Comparison of ENCODE assay signal across 10 mouse cellular contexts in the genomic region with DNA sequence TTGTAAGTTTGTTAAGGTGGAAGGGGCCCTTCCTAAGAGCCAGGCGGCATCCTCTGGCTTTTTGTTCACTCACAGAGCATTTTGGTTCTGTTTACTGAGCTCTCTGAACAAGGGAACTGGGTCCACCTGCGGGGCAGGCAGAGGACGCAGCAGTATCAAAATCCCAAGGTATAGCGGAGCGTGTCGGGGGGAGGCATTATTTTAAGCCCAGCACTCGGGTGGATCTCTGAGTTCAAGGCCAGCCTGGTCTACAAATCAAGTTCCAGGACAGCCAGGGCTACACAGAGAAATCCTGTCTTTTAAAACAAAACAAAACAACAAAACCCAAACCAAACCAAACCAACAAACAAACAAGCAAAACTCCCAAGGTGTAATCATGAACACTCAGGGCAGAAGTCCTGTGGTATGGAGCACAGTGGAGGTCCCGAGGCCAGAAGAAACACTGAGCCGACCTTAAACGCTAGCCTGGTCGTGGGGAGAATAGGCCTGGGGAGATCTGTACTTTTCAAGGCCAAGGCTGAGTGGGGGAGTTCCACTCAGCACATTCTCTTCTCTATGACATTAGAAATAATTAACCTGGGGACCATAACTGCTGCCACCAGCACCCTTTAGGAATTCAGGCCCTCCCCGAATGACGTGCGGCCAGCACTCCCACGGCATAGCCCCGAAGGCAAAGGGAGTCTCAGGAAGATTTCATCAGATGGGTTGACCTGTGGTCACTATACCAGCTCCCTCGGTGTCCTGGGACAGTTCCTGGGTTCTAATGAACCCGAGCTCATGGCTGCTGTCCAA. TPM values are rescaled to one million over a fixed set of nuclear protein-coding genes. Genes with fewer than 3 reads are reported as not detected.
DNase-seq lines count a peak whose midpoint lies in the region; ATAC-seq lines count a peak whose summit lies in the region.
"Had no signal": no experiment of that assay in that cellular context is flagged by ENCODE, and none has a peak within 500 bp of the region (broad histone marks: within the 10 kb centered on the region; RNA-seq: fewer than 3 reads in every experiment).

No protein-coding gene starts in this region.

- no peak overlapping the region for H3K4me3 ChIP-seq in liver, embryonic 11.5 days (ENCODE audit: low read depth, low read length)
- H3K4me3 ChIP-seq in heart, embryonic 16.5 days (ENCODE audit: low read length), result peak overlapping the region; percentile 23

- no peak for DNase-seq in liver, embryonic 11.5 days (ENCODE audit: low spot score)
- no peak for DNase-seq in liver
- peak; percentile 70 to 88 for DNase-seq in kidney, postnatal 25 days
- peak; percentile 60 for DNase-seq in testis, postnatal 10 days (ENCODE audit: low spot score)
- no peak for DNase-seq in cerebellum, adult 9-11 months
- DNase-seq in frontal cortex, adult 2 months (ENCODE audit: extremely low spot score in 1 of 2, low spot score in 1 of 2), result no peak
- DNase-seq: cerebellum, postnatal 25 days had no signal

- no peak overlapping the region for H3K9ac ChIP-seq in liver, embryonic 11.5 days (ENCODE audit: low read depth, low read length)
- H3K9ac ChIP-seq in heart, embryonic 16.5 days (ENCODE audit: low read length), result peak overlapping the region; percentile 26

- H3K4me1 ChIP-seq in liver, embryonic 11.5 days (replicated peaks; ENCODE audit: control insufficient read depth, insufficient read depth, low read length), result peaks cover 12% of the 10 kb centered on the region
- H3K4me1 ChIP-seq in heart, embryonic 16.5 days (ENCODE audit: control insufficient read depth, insufficient read depth, low read length), result peaks cover 9% of the 10 kb centered on the region; the same call in 1 of the 2 replicates

- peaks cover 3% of the 10 kb centered on the region for H3K27me3 ChIP-seq in liver, embryonic 11.5 days (replicated peaks; ENCODE audit: control insufficient read depth, insufficient read depth, low read length)
- H3K27me3 ChIP-seq in heart, embryonic 16.5 days (ENCODE audit: control insufficient read depth, insufficient read depth, low read length), result no peaks in the 10 kb centered on the region

- H3K36me3 ChIP-seq in liver, embryonic 11.5 days (ENCODE audit: control insufficient read depth, insufficient read depth, low read length), result no peaks in the 10 kb centered on the region
- no peaks in the 10 kb centered on the region for H3K36me3 ChIP-seq in heart, embryonic 16.5 days (ENCODE audit: control insufficient read depth, insufficient read depth)

- ATAC-seq in liver, embryonic 11.5 days (replicated peaks; ENCODE audit: low FRiP score), result no peak
- ATAC-seq in heart, embryonic 16.5 days (replicated peaks; ENCODE audit: extremely low read depth, insufficient read depth, low FRiP score), result no peak
- no peak for ATAC-seq in megakaryocyte, adult 5-6 weeks (ENCODE audit: poor library complexity, severe bottlenecking)

- no peaks in the 10 kb centered on the region for H3K9me3 ChIP-seq in liver, embryonic 11.5 days (ENCODE audit: control insufficient read depth, low read length)
- no peaks in the 10 kb centered on the region for H3K9me3 ChIP-seq in heart, embryonic 16.5 days (replicated peaks; ENCODE audit: control insufficient read depth, low read length)

- 70% methylated on average over 18 of the region's 18 CpGs for WGBS in liver, embryonic 11.5 days
- 70% methylated on average over 18 of the region's 18 CpGs for WGBS in heart, embryonic 16.5 days

- peak overlapping the region; percentile 52; the same call in 1 of the 2 replicates for H3K27ac ChIP-seq in liver, embryonic 11.5 days (ENCODE audit: low read depth, low read length)
- H3K27ac ChIP-seq in heart, embryonic 16.5 days (ENCODE audit: low read length), result peak overlapping the region; percentile 38

- H3K4me2 ChIP-seq in liver, embryonic 11.5 days, result peak overlapping the region; percentile 43
- peak overlapping the region; percentile 49 for H3K4me2 ChIP-seq in heart, embryonic 16.5 days (ENCODE audit: low read depth, low read length)

RNA-seq across cellular contexts. Expression of gene Ripor1, which starts 10.4 kb away (rescaled TPM):
- 31.4 and 33.0 TPM in 2 replicates for polyA plus RNA-seq in liver, embryonic 11.5 days (2014; fragmentation: Nextera tagmentation; extraction: Ambion mirVana)
- 34.0 and 36.2 TPM in 2 replicates for polyA plus RNA-seq in heart, embryonic 16.5 days (2015; fragmentation: Nextera tagmentation; extraction: Ambion mirVana)
- total RNA-seq in megakaryocyte, adult 5-6 weeks (2015), result 13.5 and 16.9 TPM in 2 replicates
- total RNA-seq in megakaryocyte, adult 5-6 weeks (2017), result 1.6 and 2.6 TPM in 2 replicates
- polyA plus RNA-seq in frontal cortex, adult 2 months (2012; rRNA removed), result 52.0 and 52.1 TPM in 2 replicates

RNA-seq across cellular contexts. Expression of gene Atp6v0d1, which starts 28.8 kb away (rescaled TPM):
- 74.2 and 76.3 TPM in 2 replicates for polyA plus RNA-seq in liver, embryonic 11.5 days (2014; fragmentation: Nextera tagmentation; extraction: Ambion mirVana)
- polyA plus RNA-seq in heart, embryonic 16.5 days (2015; fragmentation: Nextera tagmentation; extraction: Ambion mirVana), result 62.4 and 63.7 TPM in 2 replicates
- total RNA-seq in megakaryocyte, adult 5-6 weeks (2015), result 222 and 239 TPM in 2 replicates
- total RNA-seq in megakaryocyte, adult 5-6 weeks (2017), result 86.2 and 101 TPM in 2 replicates
- polyA plus RNA-seq in frontal cortex, adult 2 months (2012; rRNA removed), result 334 and 339 TPM in 2 replicates

RNA-seq across cellular contexts. Expression of gene Ctcf, which starts 41.7 kb away (rescaled TPM):
- polyA plus RNA-seq in liver, embryonic 11.5 days (2014; fragmentation: Nextera tagmentation; extraction: Ambion mirVana), result 79.0 and 83.2 TPM in 2 replicates
- polyA plus RNA-seq in heart, embryonic 16.5 days (2015; fragmentation: Nextera tagmentation; extraction: Ambion mirVana), result 72.1 and 80.0 TPM in 2 replicates
- total RNA-seq in megakaryocyte, adult 5-6 weeks (2015), result 97.0 and 98.3 TPM in 2 replicates
- 101 and 124 TPM in 2 replicates for total RNA-seq in megakaryocyte, adult 5-6 weeks (2017)
- polyA plus RNA-seq in frontal cortex, adult 2 months (2012; rRNA removed), result 34.9 and 37.1 TPM in 2 replicates

RNA-seq across cellular contexts. Expression of gene Agrp, which starts 42.5 kb away (rescaled TPM):
- 0.53 TPM in 1 of 2 replicates, not detected in the other for polyA plus RNA-seq in liver, embryonic 11.5 days (2014; fragmentation: Nextera tagmentation; extraction: Ambion mirVana)
- 0.71 TPM in 1 of 2 replicates, not detected in the other for polyA plus RNA-seq in heart, embryonic 16.5 days (2015; fragmentation: Nextera tagmentation; extraction: Ambion mirVana)
- not detected in 2 replicates for total RNA-seq in megakaryocyte, adult 5-6 weeks (2015)
- total RNA-seq in megakaryocyte, adult 5-6 weeks (2017), result not detected in 2 replicates
- 0.25 and 0.36 TPM in 2 replicates for polyA plus RNA-seq in frontal cortex, adult 2 months (2012; rRNA removed)
- total RNA-seq: layer of hippocampus, postnatal 25 days had no signal

Comparison
In these comparisons a context has a peak if more than half of its experiments do, and no peak if none do; other contexts are left out.
1. DNase-seq: peak in kidney, postnatal 25 days (2 of 2) and testis, postnatal 10 days (single experiment); none in liver, embryonic 11.5 days (single experiment), liver (single experiment), cerebellum, adult 9-11 months (single experiment) and frontal cortex, adult 2 months (0 of 2).